Mouse (Mus musculus) MEL-GATA-1-ER (cell line): Measurements from ENCODE around the gene Runx1.

ENCODE experiments used
- DNase-seq: peaks from one replicate; pipeline ENCODE4 v3.0.0-alpha.2; 2012; ENCODE audit warnings: low read depth; ENCODE audit errors: extremely low read depth

Runx1 gene

GRCm38 (mm10) chr16:92656750-92657149, 169.2 kb downstream of the Runx1 start:
- DNase-seq, result no peak

- DNase-seq, result no peak
These were observed 171.5 kb downstream of the Runx1 start for GRCm38 (mm10) chr16:92654294-92654950.

GRCm38 (mm10) chr16:92653816-92654215, 172.1 kb downstream of the Runx1 start:
- DNase-seq, result no peak

DNA sequence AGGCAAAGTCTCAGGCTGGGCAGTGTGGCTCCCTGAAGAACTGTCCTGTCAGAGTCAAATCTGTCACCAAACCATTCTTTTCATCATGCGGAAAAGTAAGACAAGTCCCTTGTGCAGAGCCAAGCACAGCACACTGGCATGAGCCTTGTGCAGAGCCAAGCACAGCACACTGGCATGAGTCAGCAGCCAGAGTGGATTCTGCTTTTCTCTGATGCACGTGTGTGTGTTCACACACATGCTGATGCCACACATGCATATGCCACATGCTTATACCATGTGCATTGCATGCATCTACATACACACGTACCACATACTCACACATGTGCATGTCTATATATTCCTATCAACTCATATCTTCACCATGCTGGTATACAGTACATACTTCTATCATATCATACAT, 174.7 kb downstream of the Runx1 start:
- no peak for DNase-seq

DNA sequence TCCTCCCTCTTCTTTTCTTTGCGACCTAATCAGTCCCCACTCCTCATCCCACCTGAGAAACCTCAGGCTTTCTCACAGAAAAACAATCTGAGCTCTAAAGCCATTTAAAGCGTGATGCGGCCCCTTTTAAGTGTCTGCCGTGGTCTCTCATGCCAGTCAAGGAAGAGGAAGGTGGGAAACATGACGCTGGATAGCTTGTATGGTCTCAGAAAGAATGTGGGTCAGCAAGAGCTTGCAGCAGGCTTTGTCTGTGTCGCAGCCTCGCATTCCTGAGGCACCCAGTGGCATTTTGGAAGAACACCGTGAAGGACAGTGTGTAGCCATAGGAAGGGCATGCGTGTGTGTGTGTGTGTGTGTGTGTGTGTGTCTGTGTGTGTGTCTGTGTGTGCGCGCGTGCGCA, 179.8 kb downstream of the Runx1 start:
- no peak for DNase-seq

DNA sequence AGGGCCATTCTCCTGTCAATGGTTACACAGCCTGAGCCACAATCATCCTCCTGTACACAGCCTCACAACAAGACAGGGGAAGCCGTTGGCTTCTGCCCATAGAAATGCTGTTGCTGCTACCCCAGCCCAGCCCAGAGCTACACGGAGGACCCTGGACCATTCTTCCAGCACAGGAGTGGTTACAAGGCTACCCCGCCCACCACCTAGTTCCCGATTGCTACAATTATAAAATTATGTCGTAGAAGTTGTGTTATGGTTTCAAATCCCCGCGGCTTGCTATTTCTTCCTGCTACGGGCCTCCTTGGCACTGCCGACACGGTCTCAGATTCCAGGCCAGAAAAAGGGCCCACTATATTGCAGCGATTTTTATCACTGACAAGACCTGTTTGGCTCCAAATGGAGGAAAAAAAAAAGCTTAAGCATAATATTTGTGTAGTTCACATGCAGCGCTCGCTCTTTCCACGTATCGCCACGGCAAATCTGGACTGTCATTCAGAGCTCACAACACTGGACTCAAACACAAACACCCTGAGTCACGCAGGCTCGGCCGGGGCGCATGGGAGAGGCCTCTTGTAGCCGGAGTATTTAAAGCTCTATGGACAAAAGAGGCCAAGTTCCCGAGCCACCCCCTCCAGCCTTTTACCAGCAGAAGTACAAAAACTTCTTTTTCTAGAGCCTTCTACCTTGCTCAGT, 180.4 kb downstream of the Runx1 start:
- DNase-seq, result no peak

- no peak for DNase-seq
These were observed 181.1 kb downstream of the Runx1 start for GRCm38 (mm10) chr16:92644718-92645422.

DNA sequence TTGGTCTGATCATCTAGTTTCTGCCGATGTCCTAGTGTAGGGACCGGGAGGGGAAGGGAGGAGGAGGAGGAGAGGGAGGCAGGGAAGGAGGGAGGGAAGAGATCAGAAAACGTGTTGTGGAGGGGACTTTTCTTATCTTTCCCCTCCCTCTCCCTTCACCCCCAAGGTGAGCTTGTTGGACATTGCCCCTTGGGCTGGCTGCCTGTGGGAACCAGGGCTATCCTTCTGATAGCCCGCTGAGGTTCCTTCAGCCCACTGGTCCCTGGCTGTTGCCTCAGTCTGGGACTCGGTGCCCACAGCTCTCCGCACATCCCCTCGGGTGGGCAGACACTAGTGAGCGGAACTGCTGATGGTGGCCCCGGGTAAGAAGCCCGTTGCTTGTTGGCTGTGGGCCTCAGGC, 181.6 kb downstream of the Runx1 start:
- DNase-seq, result no peak

DNA sequence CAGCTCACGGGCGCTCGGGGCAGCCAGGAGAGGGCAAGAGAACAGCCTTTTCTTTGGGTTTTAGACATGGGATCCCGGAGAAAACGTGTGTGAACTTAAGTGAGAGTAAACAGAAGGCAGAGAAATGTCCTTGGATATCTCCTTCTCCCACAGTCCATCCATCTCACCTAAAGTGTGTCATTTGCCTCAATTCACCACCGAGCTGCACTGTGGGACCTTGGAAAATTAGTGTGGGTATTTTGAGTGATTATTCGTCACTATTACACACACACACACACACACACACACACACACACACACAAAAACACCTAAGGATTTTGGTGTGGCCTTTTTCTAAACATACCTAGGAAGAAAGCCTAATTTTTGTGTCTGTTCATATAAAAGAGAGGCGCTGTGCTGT, 183.7 kb downstream of the Runx1 start:
- no peak for DNase-seq

GRCm38 (mm10) chr16:92641053-92641452, 184.9 kb downstream of the Runx1 start:
- DNase-seq, result no peak

DNA sequence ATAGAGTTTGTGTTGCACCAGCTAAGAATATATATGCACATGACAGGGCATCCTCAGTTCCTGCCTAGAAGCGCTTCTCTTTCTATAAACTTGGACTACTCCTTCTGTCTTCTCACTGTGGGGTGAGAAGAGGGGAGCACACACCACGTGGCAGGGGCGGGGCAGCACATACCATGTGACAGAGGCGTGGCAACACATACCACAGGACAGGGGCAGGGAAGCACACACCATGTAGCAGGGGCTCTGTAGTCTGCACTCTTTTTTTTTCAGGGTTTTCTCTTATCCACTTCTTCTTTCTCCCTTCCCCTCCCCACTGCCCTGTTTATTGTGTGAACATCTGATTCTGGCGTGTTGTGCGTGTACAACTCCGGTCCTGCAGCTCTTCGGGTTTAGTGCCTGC, 186.9 kb downstream of the Runx1 start:
- DNase-seq, result no peak

DNA sequence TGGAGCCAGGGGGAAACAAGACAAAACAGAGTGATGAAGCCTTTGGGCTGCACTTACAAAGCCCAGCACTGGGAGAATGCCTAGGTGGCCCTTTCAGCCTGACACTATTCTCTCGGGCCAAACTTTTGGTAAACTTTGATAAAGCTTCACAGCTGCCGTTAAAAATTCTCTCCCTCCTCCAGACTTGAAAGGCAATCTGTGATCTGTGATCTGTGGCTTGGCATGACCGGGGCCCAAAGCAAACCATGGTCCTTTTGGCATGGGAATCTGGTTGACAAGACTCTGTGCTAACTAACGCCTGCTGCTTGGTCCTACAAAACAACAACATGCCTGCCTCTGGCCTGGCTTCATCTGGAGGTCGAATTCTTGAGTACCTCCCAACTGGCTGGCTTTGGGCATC, 188.9 kb downstream of the Runx1 start:
- DNase-seq, result no peak

DNA sequence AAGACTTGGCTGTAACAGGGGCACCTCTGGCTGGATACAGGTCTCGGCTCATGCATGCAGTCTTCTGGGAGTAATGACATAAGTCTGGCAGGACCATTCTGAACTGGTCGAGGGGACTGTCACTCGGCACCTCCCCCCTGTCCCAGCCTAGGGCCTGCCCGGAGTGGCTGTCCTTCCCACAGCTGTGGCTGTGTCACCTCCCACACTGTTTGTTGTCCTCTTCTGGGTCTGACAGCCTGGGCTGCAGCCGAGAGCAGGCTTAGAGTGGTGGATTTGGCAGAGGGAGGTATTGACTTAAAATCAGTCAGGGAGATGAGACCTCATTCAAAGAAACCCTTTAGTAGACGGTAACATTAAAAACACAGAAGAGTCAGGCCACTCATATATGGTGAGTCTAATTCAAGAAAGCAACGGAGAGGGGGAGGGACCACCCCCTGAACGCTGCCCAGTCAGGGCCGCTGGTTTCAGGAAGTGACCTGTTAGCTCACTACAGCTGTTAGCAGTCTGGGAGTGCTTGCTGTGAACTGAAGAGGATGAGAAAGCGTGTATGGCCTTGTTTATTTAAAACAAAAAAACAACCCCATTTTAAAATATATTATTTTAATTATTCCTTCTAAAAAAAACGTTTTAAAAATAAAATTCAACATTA, 193.7 kb downstream of the Runx1 start:
- no peak for DNase-seq

- no peak for DNase-seq
These were observed 194.3 kb downstream of the Runx1 start for GRCm38 (mm10) chr16:92631637-92632036.

DNA sequence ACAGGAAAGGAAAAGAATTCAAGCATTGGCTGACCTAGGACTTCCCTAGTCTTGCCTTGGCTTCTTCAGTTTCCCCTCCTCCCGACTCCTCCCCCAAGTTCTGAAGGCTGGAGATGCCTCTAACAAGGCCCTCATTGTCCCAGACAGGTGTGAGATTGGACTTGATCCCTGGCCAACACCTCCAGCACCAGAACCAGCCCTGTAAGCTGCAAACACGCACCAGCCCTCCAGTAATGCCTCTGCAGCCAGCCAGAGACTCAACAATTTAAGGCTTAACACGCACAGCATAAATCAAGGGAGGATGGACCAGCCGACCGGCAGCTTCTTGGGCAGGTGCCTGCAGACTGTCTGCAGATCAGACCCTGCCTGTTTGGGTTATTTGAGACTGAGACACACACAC, 195.0 kb downstream of the Runx1 start:
- no peak for DNase-seq

- no peak for DNase-seq
These were observed 196.1 kb downstream of the Runx1 start for GRCm38 (mm10) chr16:92629829-92630228.

DNA sequence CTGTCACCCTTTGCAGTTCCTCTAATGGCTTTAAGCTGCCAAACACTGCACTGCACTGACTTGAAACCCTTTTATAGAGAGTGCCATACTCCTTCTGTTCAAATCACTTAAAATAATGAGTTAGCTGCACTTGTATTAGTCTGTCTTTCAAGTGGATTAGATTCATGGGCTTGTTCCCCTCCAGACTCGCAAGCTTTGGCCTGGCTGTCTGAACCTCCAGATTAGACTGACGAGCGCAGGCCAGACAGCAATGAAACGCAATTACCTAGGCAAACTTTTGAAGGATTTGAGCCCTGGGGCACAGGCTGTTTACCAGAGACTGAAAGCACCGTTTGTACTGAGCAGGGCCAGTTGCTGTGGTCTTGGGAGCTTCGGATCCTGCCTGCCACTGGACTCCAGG, 198.7 kb downstream of the Runx1 start:
- DNase-seq, result no peak

GRCm38 (mm10) chr16:92623953-92624352, 202.0 kb downstream of the Runx1 start:
- no peak for DNase-seq

DNA sequence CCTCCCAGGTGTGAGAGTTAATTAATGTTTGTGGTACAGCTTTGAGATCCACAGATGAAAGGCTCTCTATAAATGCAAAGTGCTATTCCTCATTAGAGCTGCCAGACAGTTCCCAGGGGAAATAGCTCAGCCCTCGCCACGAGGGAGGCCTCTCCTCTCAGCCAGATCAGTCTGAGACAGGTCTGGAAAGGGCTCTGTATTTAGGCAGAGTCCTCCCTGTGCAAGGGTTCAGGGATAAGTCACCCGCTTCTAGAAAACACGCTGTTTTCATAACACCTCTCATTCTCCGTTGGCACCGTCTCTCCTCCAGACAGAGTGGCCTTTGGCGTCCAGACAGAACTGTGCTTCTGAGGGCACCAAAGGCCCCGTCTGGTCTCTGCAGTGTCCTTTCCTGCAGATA, 204.1 kb downstream of the Runx1 start:
- DNase-seq, result no peak

DNA sequence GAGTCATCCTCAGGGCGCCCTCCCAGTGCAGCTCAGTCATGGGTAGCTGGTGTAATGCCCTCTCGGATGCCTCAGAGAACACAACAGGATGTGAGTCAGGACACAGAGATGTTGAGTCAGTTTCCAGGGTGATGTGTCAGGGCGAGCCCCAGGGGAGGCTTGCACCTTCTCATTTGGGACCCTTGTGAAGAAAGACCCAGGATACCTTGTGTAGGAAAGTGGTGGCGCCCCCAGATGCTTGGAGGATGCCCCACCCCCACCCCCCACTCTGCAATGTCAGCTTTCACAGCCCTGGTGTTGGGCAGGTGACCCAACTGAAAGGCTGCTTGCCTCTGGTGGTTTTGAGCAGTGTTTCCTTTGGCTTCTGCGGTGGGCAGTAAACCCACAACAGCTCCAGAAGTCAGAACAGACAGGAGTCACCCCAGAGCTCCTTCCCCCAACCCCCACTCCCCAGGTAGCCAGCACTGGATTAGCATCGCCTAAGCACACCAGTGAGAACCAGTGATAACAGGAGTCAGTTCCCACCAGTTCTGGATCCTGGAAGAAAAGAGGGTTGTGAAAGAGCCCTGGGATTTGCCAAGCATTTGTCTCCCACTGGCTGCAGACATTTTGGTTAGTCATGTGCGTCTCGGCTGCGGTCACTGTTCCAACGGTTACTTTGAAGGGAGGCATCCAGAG, 205.0 kb downstream of the Runx1 start:
- no peak for DNase-seq

GRCm38 (mm10) chr16:92616839-92617238, 209.1 kb downstream of the Runx1 start:
- DNase-seq, result no peak
